24 mouse cellular contexts compared by ENCODE assay signal in the genomic region with DNA sequence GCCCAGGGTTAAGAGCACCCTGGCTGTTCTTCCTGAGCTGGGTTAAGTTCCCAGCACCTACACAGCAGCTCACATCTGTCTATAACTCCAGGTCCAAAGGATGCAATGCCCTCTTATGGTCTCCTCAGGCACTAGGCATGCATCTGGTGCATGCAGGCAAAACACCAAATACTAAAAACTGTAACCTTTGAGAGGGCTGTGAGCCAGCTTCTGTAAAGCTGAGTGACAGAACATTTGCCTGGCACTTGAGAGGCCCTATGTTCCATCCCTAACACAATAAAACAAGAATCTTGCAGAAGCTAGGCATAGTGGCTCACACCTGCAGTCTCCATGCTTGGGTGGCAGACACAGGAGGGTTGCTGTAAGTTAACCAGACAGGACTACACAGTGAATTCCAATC. TPM values are rescaled to one million over a fixed set of nuclear protein-coding genes. Genes with fewer than 3 reads are reported as not detected.
"Had no signal": no experiment of that assay in that cellular context is flagged by ENCODE, and none has a peak within 500 bp of the region (broad histone marks: within the 10 kb centered on the region; RNA-seq: fewer than 3 reads in every experiment).

No protein-coding gene starts in this region.

- H3K9ac ChIP-seq: heart, embryonic 12.5 days; hindbrain, embryonic 12.5 days; hindbrain, embryonic 14.5 days; intestine, embryonic 15.5 days; limb, embryonic 13.5 days; limb, embryonic 15.5 days; liver, embryonic 12.5 days; liver, embryonic 14.5 days had no signal

- H3K27me3 ChIP-seq: heart, embryonic 12.5 days; hindbrain, embryonic 12.5 days; intestine, embryonic 15.5 days; limb, embryonic 13.5 days; limb, embryonic 15.5 days; liver, embryonic 12.5 days had no signal

- H3K4me3 ChIP-seq: heart, adult 2 months; heart, embryonic 12.5 days; hindbrain, embryonic 10.5 days; hindbrain, embryonic 12.5 days; intestine, embryonic 15.5 days; left cerebral cortex, adult 2 months; limb, embryonic 13.5 days; limb, embryonic 15.5 days; liver, embryonic 12.5 days had no signal

- H3K4me2 ChIP-seq: heart, embryonic 12.5 days; hindbrain, embryonic 12.5 days; hindbrain, embryonic 14.5 days; intestine, embryonic 15.5 days; limb, embryonic 13.5 days; limb, embryonic 15.5 days; liver, embryonic 12.5 days had no signal

- H3K9me3 ChIP-seq: heart, embryonic 12.5 days; hindbrain, embryonic 10.5 days; hindbrain, embryonic 12.5 days; intestine, embryonic 15.5 days; limb, embryonic 13.5 days; limb, embryonic 15.5 days; liver, embryonic 12.5 days had no signal

- H3K27ac ChIP-seq: hindbrain, embryonic 10.5 days; hindbrain, embryonic 12.5 days; hindbrain, embryonic 14.5 days; intestine, embryonic 15.5 days; left cerebral cortex, adult 2 months; limb, embryonic 13.5 days; limb, embryonic 15.5 days had no signal

- DNase-seq: gastrocnemius, postnatal 25 days; heart, adult 2 months; heart, postnatal 10 days; heart, postnatal 4 days; kidney, adult 18-20 months; kidney, adult 8-10 months; kidney, postnatal 10 days; kidney, postnatal 25 days; kidney, postnatal 4 days; left cerebral cortex, postnatal 4 days had no signal

- ATAC-seq: hindbrain, embryonic 16.5 days; inflammation-experienced regulatory T-cells, adult 6 months; intestine, embryonic 15.5 days; intestine, postnatal 0 days; liver, embryonic 12.5 days had no signal

- H3K36me3 ChIP-seq: heart, embryonic 12.5 days; hindbrain, embryonic 12.5 days; intestine, embryonic 15.5 days; limb, embryonic 13.5 days; limb, embryonic 15.5 days; liver, embryonic 12.5 days had no signal

RNA-seq across cellular contexts. Expression of gene Gm10638, which starts 3.9 kb away (rescaled TPM):
- total RNA-seq: liver, adult 2 months had no signal
